Mouse (Mus musculus) layer of hippocampus, postnatal 36 days (tissue): Measurements from ENCODE around the gene Mtus2. TPM values are rescaled to one million over a fixed set of nuclear protein-coding genes. Genes with fewer than 3 reads are reported as not detected.

Experiments
- DNase-seq, 2 experiments: peaks; one replicate each; pipeline ENCODE4 v3.0.0; 2022
- total RNA-seq, 2 experiments: library from RNA; stranded (reverse); gene quantifications; 2 replicates each; pipeline ENCODE4 v1.2.3; 2021

Gene Mtus2
- total RNA-seq, 2 experiments from 2014 or later = 31.4 to 32.1 TPM

DNA sequence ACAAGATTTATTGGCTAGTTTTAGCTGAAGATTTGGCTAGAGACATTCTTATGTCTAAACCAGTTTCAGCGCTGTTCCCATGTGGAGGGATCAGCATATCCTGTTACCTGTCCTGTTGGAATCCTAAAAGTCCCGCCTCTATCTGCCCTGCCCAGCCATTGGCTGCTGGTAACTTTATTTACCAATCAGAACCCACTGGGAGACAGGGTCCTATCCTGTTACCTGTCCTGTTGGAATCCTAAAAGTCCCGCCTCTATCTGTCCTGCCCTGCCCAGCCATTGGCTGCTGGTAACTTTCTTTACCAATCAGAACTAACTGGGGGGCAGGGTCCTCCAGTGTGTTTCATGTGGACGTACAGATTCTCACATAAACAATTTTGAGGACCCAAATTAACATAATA lies 234.3 kb downstream of the Mtus2 start:
- DNase-seq = no peak

DNA sequence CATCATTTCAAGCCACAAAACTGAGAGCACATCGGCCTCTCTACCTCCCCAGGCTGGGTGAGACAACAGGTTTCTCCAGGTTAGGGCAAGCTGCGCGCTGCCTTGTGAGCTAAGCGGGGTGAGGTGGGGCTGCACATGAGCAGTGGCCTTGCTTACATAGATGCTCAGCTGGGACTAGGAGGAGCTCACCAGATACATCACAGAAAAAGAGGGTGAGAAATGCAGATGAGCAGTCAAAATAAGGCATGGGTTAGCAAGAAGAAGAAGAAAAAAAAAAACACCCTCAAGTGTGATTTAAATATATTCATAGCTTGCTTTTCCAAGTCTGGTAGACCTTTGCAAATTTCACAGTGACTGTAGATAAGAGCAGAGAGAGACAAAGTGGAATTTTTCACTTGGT lies 254.7 kb downstream of the Mtus2 start:
- no peak for DNase-seq

DNA sequence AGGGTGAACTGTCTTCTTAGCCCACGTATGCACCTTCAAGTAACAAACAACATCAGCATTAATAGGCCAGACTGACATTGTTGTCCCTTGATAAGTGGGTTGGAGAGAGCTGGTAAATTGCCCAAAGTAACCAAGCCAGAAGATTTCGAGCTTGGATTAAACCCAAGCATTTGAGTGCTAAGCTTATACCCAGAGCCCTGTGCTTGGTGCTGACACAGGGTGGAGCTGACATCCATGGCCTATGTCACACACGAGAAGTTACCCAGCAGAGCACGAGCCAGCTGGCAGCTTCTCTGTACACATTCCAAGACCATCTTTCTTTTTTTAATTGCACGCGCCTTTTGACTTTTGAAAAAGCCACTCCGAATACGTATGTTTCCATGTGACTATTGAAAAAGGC lies 259.7 kb downstream of the Mtus2 start:
- no peak for DNase-seq

DNA sequence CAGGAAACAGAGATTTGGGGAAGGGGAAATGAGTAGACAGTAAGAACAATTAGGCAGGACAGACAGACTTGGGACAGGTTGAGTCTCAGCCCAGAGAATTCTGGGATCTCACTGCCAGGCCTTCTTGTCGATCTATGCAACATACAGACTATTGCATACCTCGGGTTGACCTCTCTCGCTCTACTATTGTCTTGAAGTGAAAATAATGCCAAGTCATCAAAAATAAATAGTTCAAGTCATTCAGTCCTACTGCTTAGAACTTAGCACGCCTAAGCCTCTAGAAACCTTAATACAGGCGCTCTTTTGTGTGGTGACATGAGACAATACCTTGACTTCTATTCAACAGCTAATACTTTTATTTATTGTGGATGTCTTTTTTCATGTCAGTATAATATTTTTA lies 265.8 kb downstream of the Mtus2 start:
- no peak for DNase-seq

DNA sequence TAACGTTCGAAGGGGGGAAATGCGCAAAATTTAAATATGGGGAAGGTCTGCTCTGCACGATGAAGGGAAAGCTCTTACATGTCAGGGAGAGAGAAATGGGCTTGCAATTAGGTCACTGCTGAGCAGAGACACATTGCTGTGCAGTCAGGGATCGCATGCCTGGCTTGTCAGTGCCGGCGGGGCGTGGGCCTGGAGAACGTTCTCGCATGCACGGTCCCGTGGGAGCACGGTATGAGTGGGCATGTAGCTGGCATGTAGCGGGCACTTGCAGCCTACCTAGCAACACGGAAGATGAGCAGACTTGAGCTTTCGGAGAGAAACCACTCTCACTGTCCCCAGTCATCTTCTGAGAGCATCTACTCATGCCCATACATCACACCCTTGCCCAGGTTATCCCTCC lies 266.9 kb downstream of the Mtus2 start:
- DNase-seq = no peak

DNA sequence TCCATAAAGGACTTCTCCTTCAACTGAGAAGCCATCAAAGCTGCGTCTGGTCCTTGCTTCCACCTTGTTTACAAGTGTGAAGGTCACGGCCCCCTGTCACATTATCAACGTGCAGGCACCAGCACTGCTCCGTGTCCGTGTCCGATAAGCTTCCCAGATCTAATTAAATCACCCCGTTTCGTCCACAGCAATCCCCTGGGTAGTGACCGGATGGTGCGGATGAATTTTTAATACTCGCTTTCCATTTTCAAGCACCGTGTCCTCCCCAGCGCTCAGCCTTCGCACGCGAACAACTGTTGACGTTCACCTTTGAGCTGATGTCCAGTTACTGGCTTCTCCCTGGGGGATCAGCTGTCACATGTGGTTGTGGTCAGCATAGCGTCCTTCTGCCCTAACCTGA lies 276.6 kb downstream of the Mtus2 start:
- no peak for DNase-seq

DNA sequence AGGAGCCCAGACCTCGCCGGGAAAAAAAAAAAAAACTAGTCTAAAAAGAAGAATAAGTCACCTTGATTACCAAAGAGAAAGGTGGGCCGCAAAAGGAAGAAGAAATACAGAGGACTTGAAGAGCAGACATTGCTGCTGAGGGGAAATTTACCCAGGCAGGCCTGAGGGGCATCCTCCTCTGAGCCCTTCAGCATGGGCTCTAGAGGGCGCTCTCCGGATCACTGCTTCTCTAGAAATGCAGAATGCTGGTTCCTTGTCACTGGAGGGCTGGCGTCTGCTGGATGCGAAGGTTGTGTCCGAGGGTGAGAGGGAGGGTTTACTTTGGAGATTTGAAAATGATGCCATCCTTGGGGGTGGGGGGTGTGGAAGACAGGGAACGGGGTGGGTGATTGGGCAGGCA lies 279.5 kb downstream of the Mtus2 start:
- no peak for DNase-seq

DNA sequence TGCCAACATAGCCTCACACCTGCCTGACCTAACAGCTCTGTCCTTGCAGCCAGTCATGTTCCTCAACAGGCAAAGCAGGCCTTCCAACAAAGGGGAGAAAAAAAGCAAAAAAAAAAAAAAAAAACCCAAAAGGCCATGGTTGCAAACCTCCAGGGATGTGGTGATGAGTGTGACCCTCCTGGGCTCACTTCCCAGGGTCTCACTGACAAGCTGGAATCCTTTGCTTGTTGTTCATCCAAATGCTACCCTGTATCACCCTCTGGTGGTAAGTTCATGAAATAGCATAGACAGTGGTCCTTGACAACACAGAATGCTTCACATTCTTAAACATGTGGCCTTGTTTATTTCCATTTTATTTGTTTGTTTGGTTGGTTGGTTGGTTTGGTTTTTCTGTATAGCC lies 281.9 kb downstream of the Mtus2 start:
- no peak for DNase-seq

DNA sequence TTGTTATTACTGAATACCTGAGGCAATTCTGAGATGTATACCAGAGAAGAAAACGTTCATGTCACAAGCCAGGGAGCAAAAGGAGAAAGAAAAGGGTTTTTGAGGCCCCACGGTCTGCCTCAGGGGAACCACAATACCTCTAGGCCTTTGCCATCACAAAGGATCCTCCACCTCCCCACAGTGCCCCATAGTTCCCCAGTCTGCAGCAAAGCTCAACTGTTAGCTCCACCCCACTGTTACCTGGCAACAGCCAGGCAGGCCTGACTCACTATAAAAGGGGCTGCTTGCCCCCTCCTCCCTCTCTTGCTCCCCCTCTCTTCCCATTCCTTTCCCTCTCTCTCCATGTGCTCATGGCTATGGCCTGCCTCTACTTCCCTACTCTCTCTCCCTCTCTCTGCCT lies 282.6 kb downstream of the Mtus2 start:
- DNase-seq = no peak

DNA sequence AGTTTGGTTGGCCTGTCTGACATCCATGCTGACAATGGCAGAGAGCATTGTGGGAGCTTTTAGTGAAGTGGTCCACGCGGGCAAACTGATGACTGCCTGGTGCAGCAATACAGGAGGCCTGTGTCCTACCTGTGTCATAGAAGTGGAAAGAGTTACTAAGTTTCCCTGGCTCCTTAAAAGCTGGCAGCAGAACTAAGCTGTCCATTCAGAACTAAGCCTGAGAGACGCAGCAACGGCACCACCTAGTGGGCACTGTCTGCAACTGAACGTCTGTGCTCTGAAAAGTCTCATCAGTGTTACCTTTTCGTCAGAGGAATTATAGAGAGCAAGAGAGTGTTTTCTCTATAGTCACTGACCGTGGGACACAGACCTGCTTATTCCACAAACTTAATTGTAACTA lies 284.8 kb downstream of the Mtus2 start:
- DNase-seq = peak; percentile 68 to 71

DNA sequence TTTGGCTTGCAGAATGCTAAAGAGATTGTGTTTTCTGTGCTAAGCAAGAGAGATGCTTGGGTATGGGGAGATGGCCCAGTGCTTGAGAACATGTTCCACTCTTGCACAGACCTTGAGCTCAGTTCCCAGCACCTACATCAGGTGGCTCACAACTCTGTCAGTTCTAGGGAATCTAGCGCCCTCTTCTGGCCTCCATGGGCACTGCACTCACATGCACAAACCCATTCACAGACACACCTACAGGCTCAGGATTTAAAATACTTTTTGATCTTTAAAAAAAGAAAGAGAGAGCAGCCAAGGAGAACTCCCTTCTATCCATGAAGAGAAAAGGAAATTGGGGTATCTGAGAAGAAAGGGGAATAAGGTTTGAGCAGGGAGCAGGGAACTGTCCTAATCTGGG lies 287.4 kb downstream of the Mtus2 start:
- DNase-seq = no peak

DNA sequence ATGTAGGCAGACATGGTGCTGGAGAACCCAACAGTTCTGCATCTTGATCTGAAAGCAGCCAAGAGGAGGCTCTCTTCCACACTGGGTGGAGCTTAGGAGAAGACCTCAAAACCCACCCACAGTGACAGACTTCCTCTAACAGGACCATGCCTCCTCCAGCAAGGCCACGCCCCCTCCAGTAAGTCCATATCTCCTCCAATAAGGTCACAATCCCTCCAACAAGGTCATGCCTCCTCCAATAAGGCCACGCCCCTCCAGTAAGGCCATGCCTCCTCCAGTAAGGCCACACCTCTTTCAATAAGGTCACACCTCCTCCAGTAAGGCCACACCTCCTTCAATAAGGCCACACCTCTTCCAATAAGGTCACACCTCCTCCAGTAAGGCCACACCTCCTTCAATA lies 288.3 kb downstream of the Mtus2 start:
- no peak for DNase-seq

DNA sequence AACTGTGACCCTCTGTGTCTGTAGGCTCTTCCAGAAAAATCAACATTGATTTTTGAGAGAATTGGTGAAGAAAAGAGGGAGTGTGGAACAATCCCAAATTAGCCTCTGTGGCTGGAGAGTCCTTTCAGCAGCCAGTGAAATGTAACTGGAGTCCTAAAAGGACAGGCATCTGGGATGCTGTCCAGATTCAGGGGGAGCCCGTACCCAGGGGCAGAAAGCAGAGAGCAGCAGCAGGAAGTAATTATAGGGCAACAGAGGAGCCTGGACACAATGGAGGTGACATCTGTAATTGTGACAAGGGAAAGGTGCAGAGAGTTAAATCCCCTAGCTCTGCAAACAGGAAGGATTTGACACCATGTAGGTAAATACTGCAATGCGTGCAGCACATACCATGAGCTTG lies 291.1 kb downstream of the Mtus2 start:
- no peak for DNase-seq

DNA sequence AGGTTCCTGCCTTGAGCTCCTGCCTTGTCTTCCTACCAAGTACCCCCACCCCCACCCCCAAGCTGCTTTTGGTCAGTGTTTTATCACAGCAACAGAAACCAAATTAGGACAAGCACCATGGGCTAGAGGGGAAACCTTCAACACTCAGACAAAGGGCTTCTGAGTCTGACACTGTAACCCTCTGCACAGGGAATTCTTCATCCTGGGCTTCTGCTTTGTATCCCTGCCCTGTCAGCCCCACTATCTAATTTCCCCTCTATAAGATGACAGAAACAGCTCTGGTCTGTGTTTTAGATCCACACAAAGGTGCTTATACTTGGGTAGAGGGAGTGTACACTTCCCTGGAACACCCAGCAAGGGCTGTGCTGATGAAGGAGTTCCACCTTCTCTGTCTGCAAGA lies 294.7 kb downstream of the Mtus2 start:
- no peak for DNase-seq

DNA sequence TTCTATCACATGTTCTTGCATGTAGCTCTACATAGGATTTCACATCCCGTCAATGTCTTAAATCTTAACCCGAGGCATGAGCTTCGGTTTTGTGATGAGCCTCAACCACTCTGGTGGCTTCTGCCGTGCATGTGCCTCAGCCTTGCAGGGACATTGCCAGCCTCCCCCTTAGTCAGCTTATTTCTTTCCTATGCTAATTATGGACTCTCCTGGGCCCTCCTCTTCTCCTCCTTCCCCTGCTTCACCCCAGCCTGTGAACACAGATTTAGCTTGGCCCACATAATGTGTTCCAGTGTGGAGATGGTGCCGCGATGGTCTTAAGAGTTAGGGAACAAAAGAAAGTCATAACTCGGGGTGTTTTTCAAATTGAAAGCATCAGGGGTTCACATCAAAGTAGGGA lies 304.9 kb downstream of the Mtus2 start:
- DNase-seq = no peak

DNA sequence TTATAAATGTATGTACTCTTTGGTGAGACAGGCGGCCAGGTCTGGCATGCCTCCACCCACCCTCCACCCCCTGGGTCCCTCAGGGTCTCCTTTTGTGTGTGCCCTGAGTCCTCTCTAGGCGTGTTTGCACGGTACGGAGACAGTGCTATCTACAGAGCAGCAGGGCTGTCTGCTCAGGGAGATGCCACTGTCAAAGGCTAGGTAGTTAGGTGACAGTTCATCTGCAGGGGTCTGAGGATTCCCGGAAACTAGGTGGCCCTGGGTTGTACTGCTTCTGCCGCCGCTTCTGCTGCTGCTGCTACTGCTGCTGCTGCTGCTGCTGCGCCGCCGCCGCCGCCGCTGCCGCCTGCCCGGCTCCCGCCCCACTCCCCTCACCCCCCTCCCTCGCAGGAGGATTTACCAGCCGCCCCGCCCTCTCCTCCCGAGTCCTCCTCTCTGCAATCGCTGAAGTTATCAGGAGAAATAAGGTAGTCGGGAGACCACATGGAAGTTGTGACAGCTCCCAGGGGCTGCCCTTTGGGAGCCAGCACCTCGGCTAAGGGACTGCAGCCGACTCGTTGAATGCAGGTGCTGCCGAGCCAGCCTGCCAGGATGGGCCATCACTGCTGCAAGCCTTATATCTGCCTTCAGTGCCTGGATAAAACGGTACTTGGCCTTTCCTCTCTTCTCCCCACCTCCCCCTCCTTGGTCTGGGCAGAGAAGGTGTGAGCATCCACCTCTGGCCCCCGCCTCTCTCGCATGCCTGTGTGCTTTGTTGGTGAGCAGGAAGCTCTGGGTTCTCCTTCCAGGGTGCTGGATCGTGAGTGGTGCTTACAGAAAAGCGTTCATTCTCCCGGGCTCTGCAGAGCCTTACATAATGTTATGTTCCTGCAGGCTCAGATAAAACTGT lies 307.9 kb downstream of the Mtus2 start:
- peak; percentile 60 to 68 for DNase-seq

DNA sequence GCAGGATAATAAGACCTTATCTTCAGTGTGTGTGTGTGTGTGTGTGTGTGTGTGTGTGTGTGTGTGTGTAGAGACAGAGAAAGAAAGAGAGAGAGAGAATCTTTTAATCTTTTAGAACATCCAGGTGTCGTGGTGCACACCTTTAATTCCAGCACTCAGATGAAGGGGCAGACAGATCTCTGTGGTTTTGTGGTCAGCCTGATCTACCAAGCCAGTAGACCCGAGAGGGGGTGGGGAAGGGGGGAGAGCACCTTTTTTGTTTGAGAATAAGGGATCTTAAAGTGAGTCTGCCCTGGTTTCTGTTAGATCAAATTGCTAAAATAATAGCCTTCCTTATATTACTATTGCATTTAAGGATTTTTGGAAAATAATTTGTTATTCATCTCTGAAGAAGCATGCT lies 309.7 kb downstream of the Mtus2 start:
- DNase-seq = no peak

DNA sequence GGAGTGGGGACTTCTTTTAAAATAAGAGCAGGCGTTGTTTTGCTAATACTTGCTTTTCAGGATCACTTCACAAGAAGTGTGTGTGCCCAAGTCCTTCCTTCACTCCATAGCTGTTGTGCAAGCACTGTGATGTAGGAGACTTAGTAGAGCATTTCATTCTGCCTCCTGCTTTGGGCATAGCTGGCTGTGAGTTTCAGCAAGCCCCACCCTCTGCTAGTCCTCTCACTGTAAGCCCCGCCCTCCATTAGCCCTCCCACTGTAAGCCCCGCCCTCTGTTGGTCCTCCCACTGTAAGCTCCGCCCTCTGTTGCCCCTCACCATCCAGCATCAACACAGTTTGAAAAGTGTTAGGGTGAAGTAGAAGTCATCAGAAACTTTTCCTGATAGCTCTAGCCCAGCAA lies 310.3 kb downstream of the Mtus2 start:
- DNase-seq = no peak

DNA sequence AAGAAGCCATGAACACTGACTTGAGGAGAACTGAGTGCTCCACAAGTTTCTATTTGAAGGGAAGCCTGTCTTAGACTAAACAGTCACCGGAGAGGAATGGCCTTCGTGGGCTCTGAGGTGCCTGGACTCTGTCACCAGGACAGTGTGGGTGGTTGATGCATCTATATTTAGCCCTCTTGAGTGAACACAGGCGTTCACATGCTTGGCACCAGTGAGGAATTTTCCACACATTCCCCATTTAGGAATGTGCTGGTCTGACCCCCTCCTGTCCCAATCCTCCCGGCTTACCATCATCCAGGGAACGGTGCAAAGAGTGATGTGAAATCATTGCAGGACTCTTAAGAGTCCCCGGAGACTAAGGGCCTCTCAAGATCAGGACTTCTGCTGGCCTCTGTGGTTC lies 314.9 kb downstream of the Mtus2 start:
- no peak for DNase-seq

DNA sequence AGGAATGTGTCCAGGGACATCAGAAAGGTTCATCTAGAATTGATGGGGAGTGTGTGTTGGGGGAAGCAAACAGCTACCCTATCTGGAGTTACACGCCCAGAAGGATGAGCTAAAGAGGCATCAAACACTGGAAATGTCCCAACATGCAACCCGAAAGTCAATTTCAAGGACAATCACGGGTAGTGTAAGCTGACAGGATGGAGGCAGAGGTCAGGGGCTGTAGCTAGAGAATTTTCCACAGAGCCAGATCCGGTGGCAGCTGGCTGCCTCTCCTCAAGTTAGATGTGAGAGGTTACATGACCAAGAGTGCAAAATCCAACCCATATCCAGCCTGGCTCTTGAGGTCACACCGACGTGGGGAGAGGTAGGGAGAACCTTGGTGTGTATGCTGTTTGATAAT lies 315.7 kb downstream of the Mtus2 start:
- no peak for DNase-seq

DNA sequence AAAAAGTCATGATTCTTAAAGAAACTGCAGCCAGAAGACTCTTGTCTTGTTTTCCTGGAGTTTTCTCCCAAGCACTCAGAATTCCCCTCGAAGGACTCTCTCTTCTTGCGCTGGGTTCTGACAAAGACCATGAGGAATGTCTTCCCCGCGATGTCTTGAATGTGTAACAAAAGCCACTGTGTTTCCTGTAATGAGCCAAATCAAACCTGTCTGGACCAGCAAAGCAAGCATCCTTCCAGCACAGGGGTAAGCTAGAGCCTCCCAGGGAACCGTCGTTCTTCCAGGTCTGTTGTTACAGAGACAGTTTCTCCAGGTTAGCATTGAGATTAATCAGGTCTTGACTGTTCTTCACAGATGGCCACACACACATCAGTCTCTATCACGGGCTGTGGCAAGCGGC lies 321.1 kb downstream of the Mtus2 start:
- no peak for DNase-seq

DNA sequence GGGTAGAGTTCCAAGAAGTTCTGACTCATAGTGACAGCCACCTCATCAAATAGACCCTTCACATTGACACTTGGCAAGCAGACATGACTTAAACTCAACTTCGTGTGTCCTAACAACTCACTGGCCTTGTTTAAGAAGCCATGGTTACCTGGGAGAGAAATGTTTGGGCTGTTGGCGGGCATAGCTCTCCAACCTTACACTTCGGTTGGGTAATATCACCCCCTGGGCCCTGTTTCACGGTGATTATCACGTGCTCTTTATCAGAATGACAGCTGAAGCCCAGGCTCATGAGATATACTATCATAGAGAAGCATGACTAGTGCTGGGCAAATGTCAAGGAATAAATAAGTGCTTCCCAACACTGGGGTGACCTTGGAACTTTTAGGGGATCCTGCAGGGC lies 323.2 kb downstream of the Mtus2 start:
- no peak for DNase-seq

DNA sequence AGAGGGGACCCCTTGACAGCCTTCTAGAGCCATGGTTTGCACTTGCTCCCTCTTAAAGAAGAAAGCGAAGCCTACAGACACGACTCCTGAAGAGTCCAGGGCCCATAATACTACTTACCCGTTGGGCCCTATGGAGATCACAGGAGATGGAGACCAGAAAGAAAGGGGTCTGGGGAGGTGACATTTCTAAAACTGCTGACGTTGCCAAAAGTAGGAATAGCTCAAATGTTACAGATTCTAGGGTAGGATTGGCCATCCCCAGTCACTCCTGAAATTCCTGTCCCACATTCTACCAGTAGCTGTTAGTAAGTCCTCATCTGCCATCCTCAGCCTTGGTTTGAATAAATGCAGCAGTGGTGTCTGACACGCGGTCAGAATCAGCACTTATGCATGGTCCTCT lies 325.0 kb downstream of the Mtus2 start:
- DNase-seq = no peak

DNA sequence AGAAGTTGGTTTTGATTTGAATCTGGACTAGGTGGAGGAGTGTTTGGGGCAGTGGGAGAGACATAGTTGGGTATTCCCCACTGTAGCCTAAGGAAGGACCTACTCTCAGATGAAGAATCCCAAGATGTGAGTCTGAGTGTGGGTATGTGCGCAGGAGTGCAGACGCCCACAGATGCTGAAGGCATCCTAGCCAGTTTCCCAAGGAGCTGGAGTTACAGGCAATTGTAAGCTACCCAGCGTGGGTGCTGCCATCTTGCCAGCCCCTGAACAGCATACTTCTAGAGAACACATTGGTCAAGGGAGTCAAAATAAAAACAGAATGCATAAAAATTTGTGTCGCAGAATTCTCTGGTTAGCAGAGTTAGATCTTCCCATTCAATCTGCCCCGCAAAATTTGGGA lies 325.5 kb downstream of the Mtus2 start:
- DNase-seq = no peak

DNA sequence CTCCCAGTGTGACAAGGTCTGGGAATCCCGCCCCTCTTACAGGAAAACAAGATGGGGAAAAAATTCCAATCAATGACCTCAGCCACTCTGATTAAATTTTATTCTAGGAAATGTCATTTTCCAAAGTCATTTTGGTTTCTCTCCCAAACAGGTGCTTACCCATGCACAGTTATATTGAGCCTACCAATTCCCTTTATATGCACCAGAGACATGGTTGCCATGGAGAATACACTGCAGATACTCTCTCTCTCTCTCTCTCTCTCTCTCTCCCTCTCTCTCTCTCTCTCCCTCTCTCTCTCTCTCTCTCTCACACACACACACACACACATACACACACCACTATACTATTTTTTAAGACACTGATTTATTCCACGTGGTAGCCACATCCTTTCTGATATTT lies 326.1 kb downstream of the Mtus2 start:
- no peak for DNase-seq
